Mouse (Mus musculus) left cerebral cortex, adult 2 months (tissue): Measurements from ENCODE around the gene Vwa1. TPM values are rescaled to one million over a fixed set of nuclear protein-coding genes. Genes with fewer than 3 reads are reported as not detected.
A peak's percentile ranks its signal among the peaks of the same experiment; 100 is the strongest.
"Not testable (repeated sequence)": the region's sequence is repeated elsewhere in the genome, so short reads cannot be mapped to it uniquely, and the experiment has no call there.

Source experiments
- DNase-seq, 2 experiments: peaks; one replicate each; pipeline ENCODE4 v3.0.0; 2021 to 2022; ENCODE audit warnings: low spot score in 2 of 2, mixed read lengths in 1 of 2; ENCODE audit errors: extremely low spot score in 1 of 2
- H3K27ac ChIP-seq: fragments of 200-600 bp; 2 replicates; pipeline ENCODE4 v1.8.1; 2022
- H3K4me3 ChIP-seq: fragments of 200-600 bp; 2 replicates; pipeline ENCODE4 v1.8.1; 2022
- CTCF ChIP-seq: fragments of 200-600 bp; IDR thresholded peaks from 2 replicates; pipeline ENCODE4 v1.8.1; 2022; ENCODE audit warnings: antibody characterized with exemption, mild to moderate bottlenecking, moderate library complexity
- intact Hi-C: fragments of 180-260 bp; cut with DNase I; formaldehyde crosslinking; loops from one replicate; pipeline ENCODE4 v1.15.1; 2025
- total RNA-seq, 2 experiments: library from RNA; stranded (reverse); gene quantifications; 2 replicates each; pipeline ENCODE4 v1.2.3; 2021

Gene Vwa1
- total RNA-seq, 2 experiments from 2014 or later, result 13.6 to 15.9 TPM

- no peak for DNase-seq
- Histone ChIP-seq H3K27ac (no peak overlapping the region), H3K4me3 (no peak overlapping the region)
- TF ChIP-seq CTCF, result no peak
- intact Hi-C loops, result no loop called here
These were observed 16.9 kb upstream of the Vwa1 start for GRCm38 (mm10) chr4:155791240-155791933.

GRCm38 (mm10) chr4:155790650-155791161 is 16.2 kb upstream of the Vwa1 start:
- no peak for TF ChIP-seq CTCF
- intact Hi-C loops, result no loop called here
- no peak overlapping the region for H3K27ac ChIP-seq
- DNase-seq, result no peak
- H3K4me3 ChIP-seq, result no peak overlapping the region

- DNase-seq, result no peak
- TF ChIP-seq CTCF, result no peak
- Histone ChIP-seq H3K4me3 (no peak within 1 kb of the TSS), H3K27ac (no peak within 1 kb of the TSS)
- intact Hi-C loops, result no loop called here
These were observed 15.6 kb upstream of the Vwa1 start, which contains the start of gene Ankrd65 for GRCm38 (mm10) chr4:155790021-155790489. Gene Ankrd65, plus strand, starts transcription at chr4:155790439.

GRCm38 (mm10) chr4:155788833-155789232 is 14.3 kb upstream of the Vwa1 start:
- H3K27ac ChIP-seq, H3K4me3 ChIP-seq, intact Hi-C loops, DNase-seq: not testable (repeated sequence)

GRCm38 (mm10) chr4:155788300-155788699 is 13.8 kb upstream of the Vwa1 start:
- Histone ChIP-seq H3K4me3 (no peak overlapping the region), H3K27ac (no peak overlapping the region)
- intact Hi-C loops, result no loop called here
- no peak for DNase-seq
- no peak for TF ChIP-seq CTCF

GRCm38 (mm10) chr4:155785819-155786218 is 11.3 kb upstream of the Vwa1 start, which contains the start of gene Tmem88b:
Gene Tmem88b, minus strand, starts transcription at chr4:155785874.
- intact Hi-C loops, result no loop called here
- H3K4me3 ChIP-seq, result peak within 1 kb of the TSS; percentile 68
- DNase-seq, result no peak
- H3K27ac ChIP-seq, result peak within 1 kb of the TSS; percentile 94
- peak; percentile 16; the same call in 1 of the 2 replicates for TF ChIP-seq CTCF

- no peak for TF ChIP-seq CTCF
- Histone ChIP-seq H3K4me3 (peak overlapping the region; percentile 26), H3K27ac (peak overlapping the region; percentile 85)
- DNase-seq, result no peak
- intact Hi-C loops, result no loop called here
These were observed 10.7 kb upstream of the Vwa1 start for GRCm38 (mm10) chr4:155785246-155785645.

- peak overlapping the region; percentile 68 for H3K4me3 ChIP-seq
- intact Hi-C loops, result loop anchor here (5.0 kb wide), 1 partner anchor 92 kb away; the partner anchor contains the start of gene Fndc10
- peak; percentile 74 to 81 for DNase-seq
- peak; percentile 78 for TF ChIP-seq CTCF
- H3K27ac ChIP-seq, result peak overlapping the region; percentile 94
These were observed 9.7 kb upstream of the Vwa1 start for GRCm38 (mm10) chr4:155784081-155784701.

- no peak for DNase-seq
- TF ChIP-seq CTCF, result no peak
- intact Hi-C loops, result loop anchor here (5.0 kb wide), 1 partner anchor 91 kb away; the partner anchor contains the start of gene Fndc10
- peak overlapping the region; percentile 68 for H3K4me3 ChIP-seq
- peak overlapping the region; percentile 94 for H3K27ac ChIP-seq
These were observed 9.1 kb upstream of the Vwa1 start for GRCm38 (mm10) chr4:155783486-155784080.

GRCm38 (mm10) chr4:155780895-155781294 is 6.4 kb upstream of the Vwa1 start:
- Histone ChIP-seq H3K27ac (peak overlapping the region; percentile 8; the same call in 1 of the 2 replicates), H3K4me3 (no peak overlapping the region)
- no peak for DNase-seq
- TF ChIP-seq CTCF, result no peak
- intact Hi-C loops, result loop anchor here (5.0 kb wide), 1 partner anchor 89 kb away; the partner anchor contains the start of gene Fndc10

- DNase-seq, result no peak
- intact Hi-C loops, result no loop called here
- Histone ChIP-seq H3K4me3 (no peak overlapping the region), H3K27ac (no peak overlapping the region)
- no peak for TF ChIP-seq CTCF
These were observed 5.0 kb upstream of the Vwa1 start for GRCm38 (mm10) chr4:155779498-155779897.

GRCm38 (mm10) chr4:155777816-155778215 is 3.3 kb upstream of the Vwa1 start:
- intact Hi-C loops, result no loop called here

More at GRCm38 (mm10) chr4:155777816-155778215, 3.3 kb upstream of the Vwa1 start:
- DNase-seq, result no peak
- no peak for TF ChIP-seq CTCF
- no peak overlapping the region for H3K4me3 ChIP-seq
- H3K27ac ChIP-seq, result peak overlapping the region; percentile 86
